In genomic region chr6:112552560-112552959, GRCm38 (mm10) we compare ENCODE assay signal across 18 mouse cellular contexts.
DNase-seq lines count a peak whose midpoint lies in the region; ATAC-seq lines count a peak whose summit lies in the region.
"Had no signal": no experiment of that assay in that cellular context is flagged by ENCODE, and none has a peak within 500 bp of the region (broad histone marks: within the 10 kb centered on the region; RNA-seq: fewer than 3 reads in every experiment).

No protein-coding gene starts in this region.

- peaks cover 15% of the 10 kb centered on the region for H3K4me1 ChIP-seq in kidney, embryonic 16.5 days (ENCODE audit: insufficient read depth, low read length)
- H3K4me1 ChIP-seq in limb, embryonic 12.5 days (replicated peaks) = peaks cover 24% of the 10 kb centered on the region
- H3K4me1 ChIP-seq: hindbrain, embryonic 15.5 days; limb, embryonic 15.5 days; midbrain, embryonic 10.5 days had no signal

- H3K4me2 ChIP-seq in kidney, embryonic 16.5 days (replicated peaks; ENCODE audit: low read depth, low read length) = no peak overlapping the region
- H3K4me2 ChIP-seq in limb, embryonic 12.5 days = peak overlapping the region; percentile 3; the same call in 1 of the 2 replicates
- H3K4me2 ChIP-seq: hindbrain, embryonic 15.5 days; limb, embryonic 15.5 days had no signal

- DNase-seq in cerebellum, postnatal 10 days = peak; percentile 77 to 80
- DNase-seq in cerebellum, adult 11-12 months = no peak
- DNase-seq in kidney, postnatal 36 days = no peak
- peak; percentile 23 for DNase-seq in adrenal gland, postnatal 10 days
- no peak for DNase-seq in thymus, postnatal 10 days (ENCODE audit: low spot score in 2 of 2)
- DNase-seq: B cell, adult 2 months; cerebellum, adult 18-20 months; embryo, embryonic 11 days; gastrocnemius, postnatal 25 days had no signal

- ATAC-seq in kidney, embryonic 16.5 days (ENCODE audit: low FRiP score, low TSS enrichment) = peak; percentile 49; the same call in 1 of the 2 replicates
- peak; percentile 34 for ATAC-seq in limb, embryonic 12.5 days (ENCODE audit: insufficient number of reproducible peaks, insufficient read depth, low FRiP score, low TSS enrichment, low read depth)
- ATAC-seq in erythroid progenitor cell, adult 5-6 weeks (replicated peaks; ENCODE audit: low FRiP score, poor library complexity, severe bottlenecking) = no peak
- ATAC-seq: lung, postnatal 0 days had no signal

- no peak overlapping the region for H3K4me3 ChIP-seq in kidney, embryonic 16.5 days (ENCODE audit: low read length)
- H3K4me3 ChIP-seq in limb, embryonic 12.5 days (replicated peaks) = no peak overlapping the region
- H3K4me3 ChIP-seq: erythroblast, embryonic 14.5 days; hindbrain, embryonic 15.5 days; limb, embryonic 15.5 days; midbrain, embryonic 10.5 days had no signal

- H3K27ac ChIP-seq in kidney, embryonic 16.5 days (ENCODE audit: low read length) = no peak overlapping the region
- H3K27ac ChIP-seq in limb, embryonic 12.5 days = no peak overlapping the region
- H3K27ac ChIP-seq: hindbrain, embryonic 15.5 days; kidney, postnatal 0 days; limb, embryonic 15.5 days; midbrain, embryonic 10.5 days had no signal

- no peak overlapping the region for H3K9ac ChIP-seq in kidney, embryonic 16.5 days (replicated peaks; ENCODE audit: low read length)
- H3K9ac ChIP-seq in limb, embryonic 12.5 days (replicated peaks) = no peak overlapping the region
- H3K9ac ChIP-seq: hindbrain, embryonic 15.5 days; limb, embryonic 15.5 days had no signal

- no peaks in the 10 kb centered on the region for H3K9me3 ChIP-seq in kidney, embryonic 16.5 days (ENCODE audit: low read length)
- H3K9me3 ChIP-seq in limb, embryonic 12.5 days = no peaks in the 10 kb centered on the region
- H3K9me3 ChIP-seq: hindbrain, embryonic 15.5 days; limb, embryonic 15.5 days; midbrain, embryonic 10.5 days had no signal

- no peaks in the 10 kb centered on the region for H3K27me3 ChIP-seq in kidney, embryonic 16.5 days (ENCODE audit: insufficient read depth, low read length)
- H3K27me3 ChIP-seq in limb, embryonic 12.5 days = peaks cover 76% of the 10 kb centered on the region
- H3K27me3 ChIP-seq: hindbrain, embryonic 15.5 days had no signal

- 55% methylated on average over 4 of the region's 4 CpGs for WGBS in kidney, embryonic 16.5 days
- whole genome bisulfite sequencing in limb, embryonic 12.5 days = 38% methylated on average over 4 of the region's 4 CpGs

- no peaks in the 10 kb centered on the region for H3K36me3 ChIP-seq in kidney, embryonic 16.5 days (ENCODE audit: insufficient read depth, low read length)
- no peaks in the 10 kb centered on the region for H3K36me3 ChIP-seq in limb, embryonic 12.5 days
- H3K36me3 ChIP-seq: hindbrain, embryonic 15.5 days; limb, embryonic 15.5 days; midbrain, embryonic 10.5 days had no signal

Comparison
In these comparisons a context has a peak if more than half of its experiments do, and no peak if none do; other contexts are left out.
1. DNase-seq: peak in cerebellum, postnatal 10 days (2 of 2) and adrenal gland, postnatal 10 days (single experiment); none in cerebellum, adult 11-12 months (single experiment), kidney, postnatal 36 days (0 of 2) and thymus, postnatal 10 days (0 of 2).